Mouse (Mus musculus): ENCODE measurements around the gene BC049352.

Gene BC049352

DNA sequence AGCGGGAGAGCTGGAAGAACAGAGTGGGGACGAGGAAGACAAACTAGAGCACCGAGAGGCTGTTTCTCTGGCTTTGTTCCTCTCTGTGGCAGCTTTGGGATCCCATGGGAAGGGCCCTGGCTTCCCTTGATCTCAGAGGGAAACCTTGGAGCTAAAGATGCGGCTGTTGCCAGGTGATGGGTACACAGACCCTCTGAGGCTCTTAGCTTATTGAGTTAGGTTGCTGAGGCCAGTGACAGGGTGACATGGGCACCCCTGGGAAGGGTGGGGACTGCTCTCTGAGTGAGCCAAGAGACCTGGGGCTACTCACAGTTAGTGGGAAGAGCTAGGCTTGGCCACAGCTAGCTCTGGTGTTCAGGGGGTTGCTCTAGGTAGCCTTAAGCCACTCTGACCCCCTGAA lies 13.7 kb downstream of the BC049352 start:
- no peak for DNase-seq

- DNase-seq, result no peak
These were observed 14.5 kb downstream of the BC049352 start for GRCm38 (mm10) chr9:45196125-45196830.

GRCm38 (mm10) chr9:45197549-45197948 lies 15.7 kb downstream of the BC049352 start:
- DNase-seq, result no peak

- no peak for DNase-seq
These were observed 19.6 kb downstream of the BC049352 start for GRCm38 (mm10) chr9:45201319-45201947.

GRCm38 (mm10) chr9:45202021-45202798 lies 20.4 kb downstream of the BC049352 start:
- DNase-seq, result no peak

GRCm38 (mm10) chr9:45203797-45204410 lies 22.1 kb downstream of the BC049352 start, which contains the start of gene Tmprss4:
Gene Tmprss4 (minus strand): TSS chr9:45204092.
- DNase-seq, result no peak

GRCm38 (mm10) chr9:45205143-45205542 lies 23.3 kb downstream of the BC049352 start:
- no peak for DNase-seq

DNA sequence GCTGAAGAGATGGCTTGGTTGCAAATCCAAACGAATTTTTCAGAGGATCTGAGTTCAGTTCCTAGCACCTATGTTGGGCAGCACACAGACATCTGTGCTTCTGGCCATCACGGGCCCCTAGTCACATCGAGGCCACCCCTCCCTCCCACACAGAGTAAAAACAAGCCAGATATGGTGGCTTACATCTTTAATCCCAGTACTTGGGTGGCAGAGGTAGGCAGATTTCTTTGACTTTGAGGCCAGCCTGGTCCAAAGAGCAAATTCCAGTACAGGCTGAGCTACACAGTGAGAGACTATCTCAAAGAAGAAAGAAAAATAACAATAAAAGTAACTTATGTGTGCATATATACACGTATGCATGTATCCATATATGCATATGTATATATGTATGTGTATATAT lies 24.3 kb downstream of the BC049352 start:
- DNase-seq, result no peak

- DNase-seq, result no peak
These were observed 25.4 kb downstream of the BC049352 start for GRCm38 (mm10) chr9:45207015-45207743.

DNA sequence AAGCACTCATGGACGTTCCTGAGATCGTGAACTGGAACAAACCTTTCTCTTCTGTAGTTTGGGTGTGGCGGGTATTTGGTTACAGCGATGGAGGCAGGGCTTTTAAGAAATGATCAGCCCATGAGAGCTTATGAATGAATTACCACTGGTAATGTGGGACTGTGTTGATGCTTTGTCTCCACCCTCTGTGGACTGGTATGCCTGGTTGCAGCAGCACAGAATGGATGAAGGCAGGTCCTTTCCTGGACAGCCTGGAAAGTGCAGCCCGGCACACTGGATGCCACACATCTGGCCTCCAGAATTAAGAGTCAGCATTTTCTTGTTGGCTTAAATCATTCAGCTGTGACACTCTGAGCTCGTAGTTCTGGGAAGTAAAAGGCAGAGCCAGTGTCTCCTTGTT lies 30.2 kb downstream of the BC049352 start:
- DNase-seq, result no peak

GRCm38 (mm10) chr9:45215526-45216179 lies 33.8 kb downstream of the BC049352 start:
- peak; percentile 23 for DNase-seq

- no peak for DNase-seq
These were observed 37.8 kb downstream of the BC049352 start for GRCm38 (mm10) chr9:45219644-45220043.

DNA sequence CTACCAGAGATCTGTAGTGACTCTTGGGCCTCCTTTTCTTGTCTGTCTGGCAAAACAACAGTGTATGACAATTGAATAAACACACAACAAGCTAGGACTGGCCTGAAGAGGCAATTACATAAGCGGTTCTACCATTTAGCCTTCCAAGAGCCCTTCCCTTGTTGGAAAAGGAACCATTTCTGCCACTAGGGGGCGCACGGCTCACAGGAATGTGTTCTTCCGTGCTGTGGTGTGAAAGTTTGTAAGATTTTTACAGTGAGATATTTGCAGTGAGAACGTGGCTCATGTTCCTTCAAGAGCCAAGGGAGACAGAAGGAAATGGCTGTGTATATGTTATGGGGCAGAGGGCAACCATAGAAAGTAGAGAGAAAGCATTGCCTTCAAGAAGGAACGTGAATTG lies 39.8 kb downstream of the BC049352 start:
- DNase-seq, result peak; percentile 87

DNA sequence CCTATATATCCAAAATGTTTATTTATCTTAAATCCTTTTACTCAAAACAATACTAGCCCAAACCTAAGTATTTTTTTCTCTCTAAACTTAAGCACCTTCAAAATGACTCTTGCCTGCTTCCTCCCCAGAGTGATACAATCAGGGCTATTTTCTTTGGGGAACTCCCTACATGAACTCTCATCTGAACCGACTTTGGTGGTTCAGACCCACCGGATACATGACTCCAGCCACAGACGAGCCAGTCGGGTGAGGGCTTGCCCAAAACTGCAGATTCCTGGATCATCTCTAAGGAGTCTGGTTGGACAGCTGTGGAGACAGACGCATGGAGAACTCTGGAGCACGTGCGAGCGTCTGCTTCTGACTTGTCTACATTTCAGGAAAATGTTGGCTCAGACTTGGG lies 47.6 kb downstream of the BC049352 start:
- DNase-seq, result no peak

DNA sequence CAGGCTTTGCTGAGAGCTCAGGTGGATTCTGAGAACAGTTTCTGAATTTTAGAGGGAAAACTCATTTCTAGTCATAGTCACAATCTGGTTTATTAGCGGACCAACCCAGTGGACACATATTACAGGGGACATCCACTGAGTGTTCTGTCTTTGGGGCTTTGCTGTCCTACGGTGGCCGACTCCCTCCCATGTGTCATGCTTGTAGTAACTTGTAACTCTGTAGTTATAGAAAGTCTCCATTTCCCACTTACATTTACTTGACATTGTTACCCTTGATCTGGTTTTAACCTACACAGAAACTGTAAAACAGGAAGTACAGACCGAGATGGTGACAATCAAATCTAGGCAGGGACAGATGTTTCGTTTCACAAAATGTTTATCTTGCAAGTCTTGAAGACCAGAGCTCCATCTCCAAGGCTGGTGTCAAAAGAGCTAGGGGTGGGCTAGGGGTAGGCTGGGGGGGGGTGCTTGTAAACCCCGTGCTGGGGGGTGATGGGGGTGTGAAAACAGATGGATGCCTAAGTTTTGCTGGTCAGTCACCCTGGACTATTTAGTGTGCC lies 53.9 kb downstream of the BC049352 start:
- DNase-seq, result no peak

GRCm38 (mm10) chr9:45236744-45237143 lies 54.9 kb downstream of the BC049352 start:
- no peak for DNase-seq

GRCm38 (mm10) chr9:45241397-45241796 lies 59.6 kb downstream of the BC049352 start:
- DNase-seq, result no peak

DNA sequence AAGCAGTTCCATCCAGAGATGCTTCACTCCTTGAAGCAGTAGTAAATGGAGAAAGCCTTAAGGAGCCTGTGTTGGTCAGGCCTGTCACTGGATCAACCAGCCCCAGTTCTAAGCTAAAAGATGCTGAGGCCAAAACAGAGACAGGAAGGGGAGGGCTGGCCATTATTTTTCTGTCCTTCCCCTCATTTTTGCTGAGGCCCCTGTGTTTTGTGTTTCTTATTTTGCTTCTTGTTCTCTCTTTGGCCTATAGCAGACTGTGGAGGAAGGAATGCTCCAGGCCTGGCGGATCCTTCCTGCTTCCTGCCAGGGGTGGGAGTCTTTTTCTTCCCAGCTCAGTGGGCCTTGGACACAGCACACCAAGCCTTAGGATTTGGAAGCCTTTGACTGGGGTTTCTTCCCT lies 63.6 kb downstream of the BC049352 start:
- DNase-seq, result no peak

GRCm38 (mm10) chr9:45246060-45246459 lies 64.3 kb downstream of the BC049352 start:
- DNase-seq, result no peak

DNA sequence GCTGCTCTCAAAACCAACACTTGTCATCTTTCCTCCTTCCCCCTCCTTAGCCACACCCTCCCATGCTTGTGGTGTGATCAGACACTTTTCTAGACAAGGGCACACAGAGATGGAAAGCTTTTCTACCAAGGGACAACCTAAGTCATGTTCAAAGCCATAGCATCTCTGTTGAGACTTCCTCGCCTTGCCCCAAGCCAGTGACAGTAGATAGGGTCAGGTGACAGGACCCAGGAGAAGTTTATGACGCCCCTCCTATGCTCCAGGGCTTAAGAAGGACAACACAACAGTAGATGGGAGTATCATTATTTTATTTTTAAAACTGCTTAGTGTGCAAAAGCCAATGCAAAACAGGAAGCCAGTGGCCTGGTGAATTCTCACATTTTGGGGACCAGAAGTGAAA lies 65.7 kb downstream of the BC049352 start:
- DNase-seq, result no peak

GRCm38 (mm10) chr9:45250306-45250705 lies 68.5 kb downstream of the BC049352 start:
- no peak for DNase-seq

- no peak for DNase-seq
These were observed 69.5 kb downstream of the BC049352 start for GRCm38 (mm10) chr9:45251281-45251680.

Data from cerebellum, adult 9-11 months (tissue).